Mouse (Mus musculus) layer of hippocampus, adult 8-10 months (tissue): ENCODE results near the gene Ttf1. TPM values are rescaled to one million over a fixed set of nuclear protein-coding genes. Genes with fewer than 3 reads are reported as not detected.

ENCODE experiments used
- DNase-seq, 2 experiments: peaks; one replicate each; pipeline ENCODE4 v3.0.0; 2022; ENCODE audit warnings: low spot score in 2 of 2
- total RNA-seq, 4 experiments: library from RNA; stranded (reverse); gene quantifications; 2 replicates each; pipeline ENCODE4 v1.2.4; 2022

Gene Ttf1
- 10 to 100 TPM; 10.8 to 13.9 (median 11.9) TPM for total RNA-seq

GRCm38 (mm10) chr2:29060135-29060597 is at the start of gene Ttf1:
Gene Ttf1, plus strand, starts transcription at chr2:29060262.
- peak; percentile 91 to 93 for DNase-seq

- DNase-seq: no peak
Observed at GRCm38 (mm10) chr2:29012523-29012922, 47.5 kb upstream of the Ttf1 start.

GRCm38 (mm10) chr2:29016599-29017587 is 43.2 kb upstream of the Ttf1 start:
- no peak for DNase-seq

GRCm38 (mm10) chr2:29018680-29019079 is 41.4 kb upstream of the Ttf1 start:
- no peak for DNase-seq

GRCm38 (mm10) chr2:29021025-29021424 is 39.0 kb upstream of the Ttf1 start:
- DNase-seq: no peak

- no peak for DNase-seq
Observed at GRCm38 (mm10) chr2:29023001-29023400, 37.1 kb upstream of the Ttf1 start.

GRCm38 (mm10) chr2:29025284-29025683 is 34.8 kb upstream of the Ttf1 start:
- peak; percentile 37 to 38 for DNase-seq

GRCm38 (mm10) chr2:29030048-29030734 is 29.9 kb upstream of the Ttf1 start:
- no peak for DNase-seq

GRCm38 (mm10) chr2:29031951-29032350 is 28.1 kb upstream of the Ttf1 start:
- DNase-seq: no peak

GRCm38 (mm10) chr2:29034542-29035475 is 25.3 kb upstream of the Ttf1 start:
- DNase-seq: no peak

GRCm38 (mm10) chr2:29035698-29036097 is 24.4 kb upstream of the Ttf1 start:
- DNase-seq: no peak

- DNase-seq: no peak
Observed at GRCm38 (mm10) chr2:29039741-29040140, 20.3 kb upstream of the Ttf1 start.

GRCm38 (mm10) chr2:29040594-29041476 is 19.2 kb upstream of the Ttf1 start:
- no peak for DNase-seq

- no peak for DNase-seq
Observed at GRCm38 (mm10) chr2:29041477-29041768, 18.6 kb upstream of the Ttf1 start.

GRCm38 (mm10) chr2:29042124-29042523 is 17.9 kb upstream of the Ttf1 start:
- DNase-seq: no peak

GRCm38 (mm10) chr2:29046151-29046550 is 13.9 kb upstream of the Ttf1 start:
- no peak for DNase-seq

GRCm38 (mm10) chr2:29051932-29052331 is 8.1 kb upstream of the Ttf1 start:
- DNase-seq: no peak

- peak in 1 of 2 experiments; percentile 43 for DNase-seq
Observed at GRCm38 (mm10) chr2:29052943-29053454, 7.1 kb upstream of the Ttf1 start.

- DNase-seq: peak in 1 of 2 experiments; percentile 65
Observed at GRCm38 (mm10) chr2:29053802-29054544, 6.1 kb upstream of the Ttf1 start.
